Mouse (Mus musculus): ENCODE data around the gene Cfap100. TPM values are rescaled to one million over a fixed set of nuclear protein-coding genes. Genes with fewer than 3 reads are reported as not detected.

Gene Cfap100
- polyA plus RNA-seq (2016; fragmentation: Nextera tagmentation; extraction: Ambion mirVana), result 0.76 and 0.99 TPM in 2 replicates

DNA sequence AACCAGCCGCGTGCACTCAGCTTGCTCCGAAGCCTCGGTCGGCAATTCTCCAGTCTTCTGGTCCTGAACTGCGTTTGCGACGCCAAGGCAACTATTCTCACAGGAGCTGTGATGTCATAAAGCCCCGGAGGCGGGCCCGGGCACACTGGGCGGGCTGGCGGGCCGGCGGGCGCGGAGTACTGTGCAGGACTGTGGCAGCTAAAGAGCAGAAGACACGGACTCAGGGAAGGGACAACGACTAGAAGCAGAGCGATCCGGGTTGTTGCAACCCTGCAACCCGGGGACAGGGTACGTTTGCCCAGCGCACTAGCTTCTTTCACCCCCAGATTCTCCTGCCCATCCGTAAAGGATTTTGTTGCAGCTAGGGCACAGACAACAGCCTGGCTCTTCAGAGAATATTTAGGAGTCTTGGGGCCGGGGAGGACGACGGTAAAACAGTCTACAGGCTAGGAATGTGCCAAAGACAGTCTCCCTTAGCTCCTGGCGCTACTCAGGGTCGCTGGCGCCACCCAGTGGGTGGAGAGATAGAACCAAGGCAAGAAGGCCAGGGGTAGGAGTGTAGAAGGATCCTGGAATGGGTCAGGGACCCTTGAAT is at the start of gene Cfap100:
Cfap100 (minus strand) TSS at position 418 of the 595 bp plus-strand sequence.
- peak; percentile 84 for DNase-seq (ENCODE audit: low spot score)
- Histone ChIP-seq H3K27ac (replicated peaks) (peak within 1 kb of the TSS; percentile 40), H3K9me3 (no peaks in the 10 kb centered on the region), H3K27me3 (replicated peaks; ENCODE audit: low read depth, poor library complexity, severe bottlenecking) (peaks cover 29% of the 10 kb centered on the region), H3K4me3 (peak within 1 kb of the TSS; percentile 55), H3K4me1 (peaks cover 14% of the 10 kb centered on the region), H3K36me3 (replicated peaks) (no peaks in the 10 kb centered on the region)
- under 1% methylated on average over 31 of the region's 31 CpGs for WGBS

DNA sequence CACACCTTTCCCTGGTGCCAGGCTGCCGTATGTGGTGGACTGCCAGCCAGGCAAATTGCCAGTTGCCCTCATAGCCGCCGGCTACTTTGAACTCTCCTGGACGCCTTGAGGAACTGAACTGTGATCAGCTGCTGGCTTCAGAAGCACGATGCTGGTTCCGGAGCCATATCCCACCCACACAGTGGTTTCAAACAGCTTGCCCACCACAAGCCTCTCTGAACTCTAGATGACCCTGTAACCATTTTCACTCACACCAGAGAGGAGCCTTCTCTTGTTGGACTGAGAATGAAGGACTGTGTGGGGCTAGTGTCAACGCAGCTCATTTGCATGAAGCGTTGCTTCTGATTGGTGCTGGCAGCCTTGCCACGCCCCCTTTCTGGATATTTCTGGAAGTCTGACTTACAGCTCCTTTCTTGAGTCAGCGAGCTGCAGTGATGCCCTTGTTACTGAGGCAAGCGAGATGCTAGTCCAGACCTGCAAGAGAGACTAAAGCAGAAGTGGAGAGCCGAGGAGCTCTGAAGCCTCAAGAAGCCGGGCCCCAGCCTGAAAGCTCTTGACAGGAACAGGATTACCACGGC is 48.4 kb upstream of the Cfap100 start:
- no peaks in the 10 kb centered on the region for H3K9me3 ChIP-seq
- H3K4me3 ChIP-seq, result no peak overlapping the region
- H3K4me1 ChIP-seq, result peaks cover 21% of the 10 kb centered on the region
- no peaks in the 10 kb centered on the region for H3K27me3 ChIP-seq (replicated peaks; ENCODE audit: low read depth, poor library complexity, severe bottlenecking)
- H3K36me3 ChIP-seq (replicated peaks), result 0 out of 2 replicates have a peak, but pooled peaks cover 5% of the 10 kb centered on the region
- no peak for DNase-seq (ENCODE audit: low spot score)
- H3K27ac ChIP-seq (replicated peaks), result no peak overlapping the region
- 78% methylated on average over 14 of the region's 14 CpGs for WGBS

DNA sequence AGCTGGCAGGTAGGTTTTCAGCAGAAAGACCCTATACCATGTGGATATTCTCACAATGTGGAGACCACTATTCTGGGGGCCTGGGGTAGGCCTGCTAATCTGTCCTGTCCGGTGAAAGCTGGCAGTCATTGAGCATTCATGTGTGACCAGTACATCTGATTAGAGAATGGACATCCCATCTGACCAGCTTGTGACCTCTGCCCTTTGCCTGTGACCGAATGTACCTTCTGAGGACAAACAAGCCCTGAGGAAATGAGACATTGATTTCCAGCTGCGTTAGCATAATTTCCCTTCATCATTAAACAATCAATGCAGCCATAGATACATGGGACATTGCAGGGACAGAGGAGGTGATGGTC is 47.2 kb upstream of the Cfap100 start:
- Histone ChIP-seq H3K4me1 (peaks cover 30% of the 10 kb centered on the region), H3K27ac (replicated peaks) (no peak overlapping the region; the same call in 1 of the 2 replicates), H3K27me3 (replicated peaks; ENCODE audit: low read depth, poor library complexity, severe bottlenecking) (no peaks in the 10 kb centered on the region), H3K36me3 (replicated peaks) (0 out of 2 replicates have a peak, but pooled peaks cover 5% of the 10 kb centered on the region), H3K9me3 (no peaks in the 10 kb centered on the region), H3K4me3 (no peak overlapping the region)
- 62% methylated on average over 3 of the region's 3 CpGs for WGBS
- DNase-seq (ENCODE audit: low spot score), result no peak

DNA sequence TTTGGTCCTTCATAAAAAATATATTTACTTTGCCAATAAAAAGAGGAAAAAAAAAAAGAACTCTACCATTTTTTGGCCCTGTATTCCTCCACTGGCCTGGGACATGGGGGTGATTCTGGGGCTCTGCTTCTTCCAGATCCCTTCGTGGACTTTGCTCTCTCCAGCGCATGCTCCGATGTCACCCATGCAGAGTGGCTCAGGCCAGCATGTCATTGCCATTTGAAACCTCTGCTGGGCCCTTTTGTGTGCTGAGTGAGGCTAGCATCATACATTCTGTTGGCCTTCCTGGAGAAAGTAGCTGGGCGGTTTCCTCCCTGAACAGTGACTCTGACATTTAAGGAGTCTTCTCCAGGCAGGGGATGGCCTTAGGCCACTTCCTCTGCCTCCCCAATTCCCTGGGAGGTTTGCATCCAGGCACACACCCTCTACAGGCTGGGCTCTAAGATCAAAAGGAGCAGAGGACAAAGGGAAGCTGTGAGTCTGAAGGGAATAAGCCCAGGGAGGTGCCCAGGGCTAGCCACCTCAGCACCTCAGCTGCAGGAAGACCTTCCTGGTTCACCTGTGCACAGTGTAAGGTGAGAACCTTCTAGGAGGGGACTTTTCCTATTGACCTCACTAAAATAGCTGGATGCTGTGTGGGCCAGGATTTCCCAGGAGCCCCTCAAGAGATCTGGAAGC is 46.7 kb upstream of the Cfap100 start:
- no peaks in the 10 kb centered on the region for H3K9me3 ChIP-seq
- peaks cover 33% of the 10 kb centered on the region for H3K4me1 ChIP-seq
- peaks cover 5% of the 10 kb centered on the region; the same call in 1 of the 2 replicates for H3K36me3 ChIP-seq (replicated peaks)
- no peaks in the 10 kb centered on the region for H3K27me3 ChIP-seq (replicated peaks; ENCODE audit: low read depth, poor library complexity, severe bottlenecking)
- H3K27ac ChIP-seq (replicated peaks), result no peak overlapping the region; the same call in 1 of the 2 replicates
- WGBS, result 69% methylated on average over 4 of the region's 4 CpGs
- no peak overlapping the region for H3K4me3 ChIP-seq
- no peak for DNase-seq (ENCODE audit: low spot score)

DNA sequence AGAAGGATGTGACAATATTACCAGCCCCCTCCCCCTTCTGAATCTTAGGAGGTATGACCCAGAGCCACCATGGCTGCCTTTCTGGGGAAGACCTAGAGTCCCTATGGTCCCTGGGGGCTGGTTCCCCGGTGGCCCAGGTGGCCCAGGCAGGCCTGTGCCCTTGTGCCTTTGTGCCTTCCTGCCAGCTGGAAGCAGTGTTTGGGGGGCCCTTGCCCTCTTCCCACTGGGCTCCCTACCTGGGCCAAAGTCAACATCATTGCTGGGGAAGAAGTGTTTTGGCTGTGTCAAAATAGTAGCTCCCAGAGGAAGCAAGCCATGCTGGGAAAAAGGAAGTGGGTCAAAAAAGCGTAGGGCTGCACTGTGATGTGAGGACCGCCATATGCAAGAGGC is 45.8 kb upstream of the Cfap100 start:
- Histone ChIP-seq H3K9me3 (no peaks in the 10 kb centered on the region), H3K27ac (replicated peaks) (no peak overlapping the region), H3K4me1 (peaks cover 33% of the 10 kb centered on the region), H3K4me3 (no peak overlapping the region), H3K27me3 (replicated peaks; ENCODE audit: low read depth, poor library complexity, severe bottlenecking) (no peaks in the 10 kb centered on the region), H3K36me3 (replicated peaks) (peaks cover 8% of the 10 kb centered on the region; the same call in 1 of the 2 replicates)
- no peak for DNase-seq (ENCODE audit: low spot score)
- WGBS, result 86% methylated on average over 3 of the region's 3 CpGs

DNA sequence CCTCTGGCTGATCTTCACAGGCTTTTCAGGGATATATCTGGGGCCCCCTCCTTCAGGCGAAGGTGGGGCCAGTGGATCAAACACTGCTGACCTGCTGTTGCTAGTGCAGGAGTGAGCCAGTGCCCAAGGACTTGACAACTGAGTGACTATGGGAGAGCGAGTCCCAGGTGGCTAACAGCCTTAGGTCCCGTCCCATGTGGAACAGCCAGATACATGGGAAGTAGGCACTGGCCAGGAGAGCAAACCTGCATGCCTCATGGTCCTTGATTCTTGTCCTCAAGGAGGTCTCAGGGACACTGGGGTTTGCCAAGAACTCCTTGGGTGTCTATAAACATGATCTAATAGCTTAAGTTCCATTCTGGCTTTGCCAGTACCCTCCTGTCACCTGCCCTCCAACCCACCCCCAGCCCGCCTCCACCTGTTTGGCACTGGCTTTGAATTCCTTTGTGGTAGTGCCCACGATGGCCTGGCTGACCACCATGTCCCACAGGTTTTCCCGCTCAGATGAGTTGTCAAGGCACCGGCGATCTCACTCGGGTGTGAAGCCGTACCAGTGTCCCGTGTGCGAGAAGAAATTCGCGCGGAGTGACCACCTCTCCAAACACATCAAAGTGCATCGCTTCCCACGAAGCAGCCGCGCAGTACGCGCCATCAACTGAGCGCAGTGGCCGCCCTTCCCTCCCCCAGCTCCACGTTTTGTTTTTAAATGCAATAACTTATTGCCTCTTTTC is 45.2 kb upstream of the Cfap100 start:
- DNase-seq (ENCODE audit: low spot score), result no peak
- Histone ChIP-seq H3K4me3 (no peak overlapping the region), H3K9me3 (no peaks in the 10 kb centered on the region), H3K27me3 (replicated peaks; ENCODE audit: low read depth, poor library complexity, severe bottlenecking) (no peaks in the 10 kb centered on the region), H3K27ac (replicated peaks) (no peak overlapping the region), H3K36me3 (replicated peaks) (peaks cover 8% of the 10 kb centered on the region; the same call in 1 of the 2 replicates), H3K4me1 (peaks cover 33% of the 10 kb centered on the region)
- WGBS, result 96% methylated on average over 24 of the region's 24 CpGs

DNA sequence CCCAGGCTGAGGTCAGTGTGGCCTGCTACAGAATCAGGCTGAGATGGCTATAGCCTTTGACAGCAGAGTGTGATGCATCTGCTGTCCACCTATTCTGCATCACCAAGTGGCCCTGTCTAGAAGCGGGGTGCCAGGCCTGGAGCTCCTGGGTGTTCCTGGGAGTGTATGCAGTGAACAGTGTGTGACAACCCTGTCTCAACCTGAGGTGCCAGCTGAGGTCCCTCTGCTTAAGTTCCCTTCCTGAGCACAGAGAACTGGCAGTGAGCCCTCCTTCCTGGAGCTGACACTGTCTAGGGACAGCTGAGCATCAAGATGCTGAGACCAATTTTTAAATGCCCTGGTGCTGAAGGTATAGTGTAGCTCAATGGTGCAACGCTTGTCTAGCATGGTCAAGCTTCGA is 44.1 kb upstream of the Cfap100 start:
- Histone ChIP-seq H3K27me3 (replicated peaks; ENCODE audit: low read depth, poor library complexity, severe bottlenecking) (no peaks in the 10 kb centered on the region), H3K36me3 (replicated peaks) (peaks cover 14% of the 10 kb centered on the region), H3K4me1 (peaks cover 33% of the 10 kb centered on the region), H3K27ac (replicated peaks) (no peak overlapping the region), H3K9me3 (no peaks in the 10 kb centered on the region), H3K4me3 (no peak overlapping the region)
- DNase-seq (ENCODE audit: low spot score), result no peak
- WGBS, result 90% methylated on average over 3 of the region's 3 CpGs

DNA sequence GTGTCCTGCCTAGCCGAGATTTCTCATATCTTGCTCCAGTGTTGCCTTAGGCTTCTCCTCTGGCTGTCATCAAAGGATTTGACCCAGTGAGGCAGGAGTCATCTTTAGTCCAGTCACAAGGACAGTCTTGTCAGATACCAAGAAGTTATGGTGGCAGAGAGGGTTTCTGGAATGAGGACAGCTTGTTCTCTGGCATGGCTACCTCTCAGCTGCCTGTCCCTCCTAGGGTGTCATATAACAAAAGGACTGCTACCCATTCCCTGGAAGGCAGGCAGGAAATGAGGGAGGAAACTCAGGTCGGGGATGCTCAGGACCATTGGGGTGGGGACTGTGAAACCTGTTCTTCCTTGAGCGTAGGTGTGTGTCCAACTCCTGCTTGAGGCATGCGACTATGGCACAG is 43.5 kb upstream of the Cfap100 start:
- Histone ChIP-seq H3K4me1 (peaks cover 32% of the 10 kb centered on the region), H3K36me3 (replicated peaks) (peaks cover 18% of the 10 kb centered on the region), H3K27me3 (replicated peaks; ENCODE audit: low read depth, poor library complexity, severe bottlenecking) (no peaks in the 10 kb centered on the region), H3K4me3 (no peak overlapping the region), H3K9me3 (no peaks in the 10 kb centered on the region), H3K27ac (replicated peaks) (no peak overlapping the region)
- DNase-seq (ENCODE audit: low spot score), result no peak
- WGBS, result 60% methylated on average over 4 of the region's 4 CpGs

DNA sequence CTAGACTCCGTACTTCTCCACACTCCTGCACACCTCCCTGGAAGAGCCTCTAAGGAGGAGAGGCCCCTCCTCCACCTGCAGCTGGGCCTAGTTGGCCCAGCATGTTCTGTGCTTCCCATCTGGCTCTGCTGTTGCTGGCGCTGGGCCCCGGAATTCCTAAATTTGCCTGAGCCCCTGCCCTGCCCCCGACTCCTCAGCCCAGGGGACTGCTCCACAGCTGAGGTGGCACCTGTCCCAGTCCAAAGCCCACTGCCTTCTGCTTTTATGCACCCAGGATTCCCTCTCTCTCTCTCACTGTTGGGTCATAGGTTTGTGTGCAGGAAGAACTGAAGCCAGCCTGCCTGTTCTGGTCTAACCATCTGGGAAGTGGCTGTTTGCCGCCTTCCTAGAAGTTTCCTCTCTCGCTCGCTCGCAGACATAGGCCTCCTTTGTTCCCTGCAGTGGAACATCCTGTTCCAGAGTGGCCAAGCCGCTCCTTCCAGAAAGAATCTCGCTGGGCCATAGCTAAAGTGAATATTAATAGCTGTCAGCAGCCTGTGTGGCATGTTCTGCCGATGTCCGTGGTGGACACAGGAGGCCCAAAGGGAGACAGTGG is 42.4 kb upstream of the Cfap100 start:
- peak overlapping the region; percentile 74 for H3K27ac ChIP-seq (replicated peaks)
- H3K4me1 ChIP-seq, result peaks cover 29% of the 10 kb centered on the region
- H3K9me3 ChIP-seq, result no peaks in the 10 kb centered on the region
- peak; percentile 27 for DNase-seq (ENCODE audit: low spot score)
- no peak overlapping the region for H3K4me3 ChIP-seq
- H3K36me3 ChIP-seq (replicated peaks), result peaks cover 27% of the 10 kb centered on the region
- 0 out of 2 replicates have a peak, but pooled peaks cover 7% of the 10 kb centered on the region for H3K27me3 ChIP-seq (replicated peaks; ENCODE audit: low read depth, poor library complexity, severe bottlenecking)
- WGBS, result 54% methylated on average over 12 of the region's 12 CpGs

DNA sequence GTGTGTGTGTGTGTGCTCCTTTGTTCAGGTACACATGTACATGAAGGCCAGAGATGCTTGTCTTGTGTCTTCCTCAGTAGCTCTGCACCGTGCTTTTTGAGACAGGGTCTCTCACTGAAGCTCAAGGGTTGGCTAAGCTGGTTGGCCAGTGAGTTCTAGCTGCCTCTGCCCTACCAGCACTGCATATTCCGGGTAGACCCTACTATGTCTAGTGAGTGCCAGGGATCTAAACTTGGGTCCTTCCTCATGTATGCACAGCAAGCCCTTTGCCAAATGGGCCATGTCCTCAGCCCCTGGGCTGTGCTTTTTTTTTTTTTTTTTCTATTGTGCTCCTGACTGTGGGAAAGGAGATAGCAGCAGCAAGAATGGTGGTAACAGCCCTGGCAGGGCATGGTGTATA is 41.7 kb upstream of the Cfap100 start:
- Histone ChIP-seq H3K27me3 (replicated peaks; ENCODE audit: low read depth, poor library complexity, severe bottlenecking) (0 out of 2 replicates have a peak, but pooled peaks cover 8% of the 10 kb centered on the region), H3K9me3 (no peaks in the 10 kb centered on the region), H3K4me3 (no peak overlapping the region), H3K27ac (replicated peaks) (no peak overlapping the region), H3K4me1 (peaks cover 23% of the 10 kb centered on the region), H3K36me3 (replicated peaks) (peaks cover 27% of the 10 kb centered on the region)
- WGBS, result 92% methylated on average over 2 of the region's 2 CpGs
- DNase-seq (ENCODE audit: low spot score), result no peak

DNA sequence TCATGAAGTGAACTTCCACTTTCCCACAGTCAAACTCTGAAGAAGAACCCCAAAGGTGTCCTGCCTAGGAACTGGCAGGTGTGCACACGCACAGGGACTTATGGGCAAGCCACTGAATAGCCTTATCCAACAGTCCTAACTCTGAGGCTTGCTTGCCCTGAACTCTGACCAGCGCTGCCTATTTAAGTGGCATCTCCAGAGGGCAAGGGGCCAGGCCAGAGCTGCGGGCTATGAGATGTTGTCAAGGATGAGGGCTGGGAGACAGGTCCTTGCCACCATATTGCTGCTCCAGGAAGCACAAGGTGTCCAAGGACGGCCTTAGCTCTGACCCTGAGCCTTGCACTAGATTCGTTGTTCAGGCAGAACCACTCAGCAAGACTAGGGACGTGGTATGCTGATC is 40.4 kb upstream of the Cfap100 start:
- H3K36me3 ChIP-seq (replicated peaks), result peaks cover 23% of the 10 kb centered on the region
- H3K27me3 ChIP-seq (replicated peaks; ENCODE audit: low read depth, poor library complexity, severe bottlenecking), result 0 out of 2 replicates have a peak, but pooled peaks cover 12% of the 10 kb centered on the region
- peaks cover 23% of the 10 kb centered on the region for H3K4me1 ChIP-seq
- no peaks in the 10 kb centered on the region for H3K9me3 ChIP-seq
- H3K27ac ChIP-seq (replicated peaks), result no peak overlapping the region
- no peak overlapping the region for H3K4me3 ChIP-seq
- WGBS, result 91% methylated on average over 6 of the region's 6 CpGs
- no peak for DNase-seq (ENCODE audit: low spot score)

DNA sequence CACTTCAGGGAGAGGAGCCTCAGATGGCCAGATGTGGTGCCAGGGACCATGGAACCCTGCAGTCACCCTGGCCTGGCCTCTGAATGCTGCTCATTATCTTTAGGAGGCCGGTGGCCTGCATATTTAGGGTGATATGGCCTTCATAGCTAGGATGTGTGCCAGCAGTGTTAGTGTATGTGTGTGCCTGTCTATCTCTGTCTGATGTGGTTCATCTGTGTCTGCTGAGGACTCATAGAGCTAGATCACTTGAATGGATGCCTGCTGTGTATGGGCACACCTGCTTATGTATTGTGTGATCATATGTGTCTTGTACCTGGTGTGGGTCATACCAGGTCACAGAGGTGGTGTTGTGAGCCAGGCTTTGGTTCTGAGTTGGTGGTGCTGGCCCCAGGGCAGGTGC is 39.6 kb upstream of the Cfap100 start:
- DNase-seq (ENCODE audit: low spot score), result no peak
- Histone ChIP-seq H3K4me3 (no peak overlapping the region), H3K9me3 (no peaks in the 10 kb centered on the region), H3K27me3 (replicated peaks; ENCODE audit: low read depth, poor library complexity, severe bottlenecking) (0 out of 2 replicates have a peak, but pooled peaks cover 12% of the 10 kb centered on the region), H3K36me3 (replicated peaks) (peaks cover 22% of the 10 kb centered on the region), H3K27ac (replicated peaks) (no peak overlapping the region), H3K4me1 (peaks cover 31% of the 10 kb centered on the region)
- WGBS, result 84% methylated on average over 1 of the region's 1 CpGs
